Mouse (Mus musculus): Measurements from ENCODE around the gene Pusl1. TPM values are rescaled to one million over a fixed set of nuclear protein-coding genes. Genes with fewer than 3 reads are reported as not detected.

The Pusl1 gene
- total RNA-seq, 1 experiment from 2014 or later: 10.1 TPM

DNA sequence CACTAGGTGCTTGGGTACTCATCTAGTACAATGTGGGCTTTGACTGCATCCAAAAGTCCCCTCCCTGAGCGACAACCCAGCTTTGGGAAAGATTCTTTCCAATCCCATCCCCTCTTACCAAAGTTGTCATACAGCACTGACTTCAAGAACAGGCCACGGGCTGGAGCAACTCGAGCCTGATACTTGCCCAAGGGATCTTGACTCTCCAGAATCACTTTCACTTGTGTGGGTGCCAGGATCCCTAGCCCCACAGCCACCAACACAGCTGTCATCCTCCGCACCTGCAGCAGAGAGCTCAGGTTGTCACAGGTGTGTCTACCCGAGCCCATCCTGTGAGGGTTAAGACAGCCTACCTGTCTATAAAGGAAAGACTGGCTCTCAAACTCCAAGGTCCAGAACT is 2.3 kb downstream of the Pusl1 start:
- no peak for ATAC-seq (ENCODE audit: extremely low read depth, insufficient number of reproducible peaks, low FRiP score, poor library complexity, severe bottlenecking)

- no peak for ATAC-seq (ENCODE audit: extremely low read depth, insufficient number of reproducible peaks, low FRiP score, poor library complexity, severe bottlenecking)
Measured at GRCm38 (mm10) chr4:155888181-155888580, 3.4 kb downstream of the Pusl1 start.

DNA sequence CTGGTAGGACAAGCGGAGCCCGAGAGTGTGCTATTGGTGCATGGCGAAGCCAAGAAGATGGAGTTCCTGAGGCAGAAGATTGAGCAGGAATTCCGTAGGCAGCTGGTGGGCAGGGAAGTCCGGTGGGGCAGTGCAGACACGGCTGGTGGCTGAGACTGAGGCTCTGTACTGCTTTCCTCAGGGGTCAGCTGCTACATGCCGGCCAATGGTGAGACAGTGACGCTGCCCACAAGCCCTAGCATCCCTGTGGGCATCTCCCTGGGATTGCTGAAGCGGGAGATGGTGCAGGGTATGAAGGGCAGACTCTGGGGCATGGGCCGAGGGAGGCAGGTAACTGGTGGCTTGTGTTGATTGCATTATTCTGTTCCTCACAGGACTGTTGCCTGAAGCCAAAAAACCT is 3.9 kb downstream of the Pusl1 start:
- no peak for ATAC-seq (ENCODE audit: extremely low read depth, insufficient number of reproducible peaks, low FRiP score, poor library complexity, severe bottlenecking)

DNA sequence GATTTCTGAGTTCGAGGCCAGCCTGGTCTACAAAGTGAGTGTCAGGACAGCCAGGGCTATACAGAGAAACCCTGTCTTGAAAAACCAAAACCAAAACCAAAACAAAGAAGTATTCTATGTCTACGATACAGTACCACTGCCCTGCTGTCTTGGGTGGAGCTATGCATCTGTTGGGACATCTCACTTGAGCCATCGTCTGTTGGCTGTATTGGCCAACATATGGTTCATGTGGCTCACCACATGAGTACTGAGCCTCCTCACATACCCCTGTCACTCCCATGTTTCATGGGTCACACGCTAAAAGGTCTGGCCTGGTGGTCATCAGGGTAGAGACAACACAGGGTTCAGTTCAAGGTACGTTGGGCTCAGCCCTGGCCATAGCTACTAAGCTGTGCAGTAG is 5.3 kb downstream of the Pusl1 start:
- ATAC-seq (ENCODE audit: extremely low read depth, insufficient number of reproducible peaks, low FRiP score, poor library complexity, severe bottlenecking): no peak

GRCm38 (mm10) chr4:155883587-155883986 is 8.0 kb downstream of the Pusl1 start:
- no peak for ATAC-seq (ENCODE audit: extremely low read depth, insufficient number of reproducible peaks, low FRiP score, poor library complexity, severe bottlenecking)

DNA sequence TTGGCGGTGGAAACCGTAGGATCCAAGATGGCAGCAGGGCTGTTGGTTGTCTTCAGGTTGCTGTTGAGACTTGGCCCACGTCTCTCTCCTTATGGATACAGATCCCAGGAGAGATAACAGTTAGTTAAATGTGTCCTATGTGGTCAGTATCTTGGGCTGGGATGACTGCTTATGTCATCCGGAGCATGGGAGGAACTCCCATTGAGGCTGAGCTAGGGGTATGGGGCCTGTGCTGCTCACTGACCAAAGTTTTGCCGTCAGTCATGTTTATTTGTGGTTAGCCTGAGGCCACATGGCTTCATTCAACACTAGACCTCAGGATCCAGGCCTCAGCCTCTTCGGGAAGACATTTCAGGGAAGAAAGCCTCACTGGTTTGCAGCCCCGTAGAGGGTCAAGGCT is 20.2 kb downstream of the Pusl1 start:
- no peak for ATAC-seq (ENCODE audit: extremely low read depth, insufficient number of reproducible peaks, low FRiP score, poor library complexity, severe bottlenecking)

DNA sequence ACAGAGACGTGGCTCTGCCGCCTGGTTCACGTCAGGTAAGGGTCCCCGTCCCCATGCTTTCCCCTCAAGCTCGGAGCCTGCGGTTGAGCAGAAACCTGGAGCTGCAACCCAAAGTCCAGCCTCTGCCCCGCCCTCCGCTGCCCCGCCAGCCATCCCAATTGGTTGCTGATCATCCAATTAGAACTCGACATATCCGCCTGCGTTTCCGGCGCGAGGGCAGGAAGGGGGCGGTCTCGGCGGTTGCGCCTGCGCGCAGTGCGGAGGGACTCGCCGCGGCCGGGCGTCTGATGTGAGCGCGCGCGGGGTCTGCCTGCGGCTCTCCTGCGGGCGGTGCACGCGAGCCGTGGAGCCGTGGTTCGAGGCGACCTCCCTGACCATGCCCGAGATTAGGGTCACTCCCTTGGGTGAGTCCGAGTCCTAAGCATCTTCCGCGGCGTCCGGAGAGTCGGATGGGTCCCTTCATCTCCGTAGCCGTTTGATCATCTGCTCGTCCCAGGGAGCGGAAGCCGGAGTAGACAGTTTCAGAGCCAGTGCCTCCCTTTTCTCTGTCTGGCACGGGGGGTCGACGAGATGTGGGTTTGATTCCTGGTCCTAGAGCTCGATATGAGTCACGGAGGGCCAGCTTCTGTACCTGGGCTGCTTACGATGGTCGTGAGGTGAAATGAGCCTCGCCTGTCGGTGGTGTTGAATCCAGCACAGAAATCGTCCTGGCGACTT is 22.1 kb downstream of the Pusl1 start, which contains the start of the genes Cptp and Ints11:
TSS of gene Cptp (minus strand) at position 124 of the 717 bp plus-strand sequence.
TSS of gene Ints11 (plus strand) at position 230 of the 717 bp plus-strand sequence.
- ATAC-seq (ENCODE audit: extremely low read depth, insufficient number of reproducible peaks, low FRiP score, poor library complexity, severe bottlenecking): peak; percentile 98

- ATAC-seq (ENCODE audit: extremely low read depth, insufficient number of reproducible peaks, low FRiP score, poor library complexity, severe bottlenecking): no peak
Measured at GRCm38 (mm10) chr4:155868614-155869298, 22.8 kb downstream of the Pusl1 start.

- no peak for ATAC-seq (ENCODE audit: extremely low read depth, insufficient number of reproducible peaks, low FRiP score, poor library complexity, severe bottlenecking)
Measured at GRCm38 (mm10) chr4:155863001-155863400, 28.6 kb downstream of the Pusl1 start, which contains the start of gene Tas1r3. Tas1r3 (minus strand) TSS chr4:155863362.

- ATAC-seq (ENCODE audit: extremely low read depth, insufficient number of reproducible peaks, low FRiP score, poor library complexity, severe bottlenecking): peak; percentile 16; the same call in 1 of the 2 replicates
Measured at GRCm38 (mm10) chr4:155861787-155862186, 29.8 kb downstream of the Pusl1 start.

GRCm38 (mm10) chr4:155859318-155859717 is 32.3 kb downstream of the Pusl1 start:
- ATAC-seq (ENCODE audit: extremely low read depth, insufficient number of reproducible peaks, low FRiP score, poor library complexity, severe bottlenecking): no peak

DNA sequence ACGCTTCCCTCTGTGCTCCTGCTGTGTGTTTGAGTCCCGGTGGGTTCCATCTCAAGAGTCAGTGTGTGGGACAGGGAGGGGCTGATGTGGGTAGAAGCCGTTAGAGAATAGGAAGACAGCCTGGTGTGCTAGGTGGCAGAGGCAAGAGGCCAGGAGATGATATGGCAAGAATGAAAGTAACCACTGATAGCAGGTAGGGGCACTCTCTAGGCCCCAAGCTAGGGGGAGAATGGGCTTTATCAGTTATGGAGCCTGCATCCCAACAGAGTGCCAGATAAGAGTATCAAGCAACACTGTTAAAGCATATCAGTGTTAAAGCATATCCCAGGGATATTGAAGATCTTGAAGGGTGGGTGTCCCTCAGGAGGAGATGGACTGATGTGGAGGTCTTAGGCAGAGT is 34.7 kb downstream of the Pusl1 start:
- no peak for ATAC-seq (ENCODE audit: extremely low read depth, insufficient number of reproducible peaks, low FRiP score, poor library complexity, severe bottlenecking)

DNA sequence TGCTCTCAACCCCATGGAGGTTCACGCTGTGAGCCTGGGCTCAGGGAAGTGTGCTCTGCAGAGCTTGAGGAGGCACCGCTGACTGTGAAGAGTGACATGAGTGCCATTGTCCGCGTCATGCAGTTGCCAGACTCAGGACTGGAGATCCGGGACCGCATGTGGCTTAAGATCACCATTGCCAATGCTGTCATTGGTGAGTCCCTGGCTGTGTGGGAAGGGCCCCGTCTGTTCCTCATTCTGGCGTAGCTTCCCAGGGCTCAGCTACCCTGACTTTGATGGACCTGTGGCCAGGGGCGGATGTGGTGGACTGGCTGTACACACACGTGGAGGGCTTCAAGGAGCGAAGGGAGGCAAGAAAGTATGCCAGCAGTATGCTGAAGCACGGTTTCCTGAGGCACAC is 35.5 kb downstream of the Pusl1 start:
- no peak for ATAC-seq (ENCODE audit: extremely low read depth, insufficient number of reproducible peaks, low FRiP score, poor library complexity, severe bottlenecking)

DNA sequence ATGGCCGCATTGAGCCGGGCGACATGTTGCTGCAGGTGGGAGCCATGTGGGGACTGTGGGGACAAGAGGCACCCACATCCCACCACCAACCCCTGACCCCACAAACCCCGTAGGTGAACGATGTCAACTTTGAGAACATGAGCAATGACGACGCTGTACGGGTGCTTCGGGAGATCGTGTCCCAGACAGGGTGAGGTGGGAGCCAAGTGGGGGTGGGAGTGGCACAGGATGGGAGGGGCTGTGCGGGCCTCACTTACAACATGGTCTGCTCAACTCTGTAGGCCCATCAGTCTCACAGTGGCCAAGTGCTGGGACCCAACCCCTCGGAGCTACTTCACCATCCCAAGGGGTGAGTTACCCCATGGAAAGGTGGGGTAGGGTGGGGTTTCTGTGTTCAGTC is 36.6 kb downstream of the Pusl1 start:
- no peak for ATAC-seq (ENCODE audit: extremely low read depth, insufficient number of reproducible peaks, low FRiP score, poor library complexity, severe bottlenecking)

GRCm38 (mm10) chr4:155853421-155853820 is 38.2 kb downstream of the Pusl1 start:
- ATAC-seq (ENCODE audit: extremely low read depth, insufficient number of reproducible peaks, low FRiP score, poor library complexity, severe bottlenecking): no peak

- ATAC-seq (ENCODE audit: extremely low read depth, insufficient number of reproducible peaks, low FRiP score, poor library complexity, severe bottlenecking): no peak
Measured at GRCm38 (mm10) chr4:155851951-155852411, 39.6 kb downstream of the Pusl1 start.

DNA sequence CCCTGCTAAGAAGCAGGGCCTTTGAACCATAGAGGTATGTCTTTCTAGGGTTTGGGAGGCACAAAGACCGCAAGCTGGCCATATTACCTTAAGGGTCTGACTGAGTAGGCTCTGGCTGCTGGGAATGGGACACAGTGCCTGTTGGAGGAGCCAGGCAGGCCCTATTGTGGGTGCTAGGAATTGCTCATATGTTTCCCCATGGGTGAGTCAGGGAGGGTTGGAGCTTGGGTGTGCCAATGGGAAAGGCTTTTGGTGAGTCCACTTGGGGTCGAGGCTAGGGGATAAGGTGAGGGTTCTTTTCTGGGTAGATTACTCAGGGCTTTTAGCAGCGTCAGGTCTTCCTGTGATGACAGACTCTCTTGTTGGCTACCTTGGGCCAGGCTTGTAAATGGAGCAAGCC is 40.2 kb downstream of the Pusl1 start:
- ATAC-seq (ENCODE audit: extremely low read depth, insufficient number of reproducible peaks, low FRiP score, poor library complexity, severe bottlenecking): no peak

- no peak for ATAC-seq (ENCODE audit: extremely low read depth, insufficient number of reproducible peaks, low FRiP score, poor library complexity, severe bottlenecking)
Measured at GRCm38 (mm10) chr4:155849792-155850451, 41.7 kb downstream of the Pusl1 start.

- no peak for ATAC-seq (ENCODE audit: extremely low read depth, insufficient number of reproducible peaks, low FRiP score, poor library complexity, severe bottlenecking)
Measured at GRCm38 (mm10) chr4:155849391-155849790, 42.2 kb downstream of the Pusl1 start.
